Mouse (Mus musculus): ENCODE measurements around the gene Gigyf2. TPM values are rescaled to one million over a fixed set of nuclear protein-coding genes. Genes with fewer than 3 reads are reported as not detected.

The Gigyf2 gene
- polyA plus RNA-seq, 1 experiment, result 19.0 TPM

DNA sequence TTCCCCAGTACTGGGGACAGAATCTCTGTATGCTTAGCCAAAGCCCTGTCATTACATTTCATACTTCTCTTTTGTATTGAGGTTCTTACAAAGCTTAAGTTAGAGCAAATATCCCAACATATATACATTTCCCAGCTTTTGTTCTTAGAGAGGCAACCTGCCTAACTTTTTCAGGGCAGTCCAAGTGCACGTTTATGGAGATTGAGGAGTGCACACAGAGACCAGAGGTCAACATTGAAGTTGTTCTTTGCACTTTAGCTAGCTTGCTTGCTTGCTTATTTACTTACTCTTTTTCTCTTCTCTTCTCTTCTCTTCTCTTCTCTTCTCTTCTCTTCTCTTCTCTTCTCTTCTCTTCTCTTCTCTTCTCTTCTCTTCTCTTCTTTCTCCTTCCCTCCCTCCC is 33.5 kb downstream of the Gigyf2 start:
- no peak overlapping the region for H3K4me3 ChIP-seq
- no peaks in the 10 kb centered on the region for H3K27me3 ChIP-seq (ENCODE audit: control insufficient read depth, insufficient read depth, insufficient read length)
- H3K79me2 ChIP-seq (ENCODE audit: control insufficient read depth, insufficient read depth), result peaks cover 6% of the 10 kb centered on the region
- H3K36me3 ChIP-seq (ENCODE audit: control insufficient read depth, insufficient read depth), result peaks cover 38% of the 10 kb centered on the region
- TF ChIP-seq E2F4 (IDR thresholded peaks at IDR 0.05; ENCODE audit: insufficient read depth) (no peak), POLR2AphosphoS2 (IDR thresholded peaks at IDR 0.05; ENCODE audit: insufficient read length, low read depth) (no peak), MYOG (IDR thresholded peaks at IDR 0.05; ENCODE audit: control insufficient read depth in 1 of 3, insufficient read depth in 1 of 3, insufficient read length in 2 of 3, low read depth in 2 of 3) (no peak), POLR2A (IDR thresholded peaks at IDR 0.05; ENCODE audit: insufficient read length, low read depth) (no peak), REST (IDR thresholded peaks at IDR 0.05; ENCODE audit: insufficient read depth, insufficient read length) (no peak), MAX (IDR thresholded peaks at IDR 0.05; ENCODE audit: low read depth) (no peak), TCF3 (IDR thresholded peaks at IDR 0.05; ENCODE audit: insufficient read length, low read depth) (no peak), CEBPB (IDR thresholded peaks at IDR 0.05; ENCODE audit: insufficient read depth, poor library complexity, severe bottlenecking) (no peak), TCF12 (IDR thresholded peaks at IDR 0.05; ENCODE audit: insufficient read depth, poor library complexity, severe bottlenecking) (no peak), MYOD1 (IDR thresholded peaks at IDR 0.05; ENCODE audit: control insufficient read depth in 1 of 3, insufficient read length in 2 of 3, low read depth in 2 of 3) (no peak), USF1 (IDR thresholded peaks at IDR 0.05; ENCODE audit: low read depth) (no peak), SRF (IDR thresholded peaks at IDR 0.05; ENCODE audit: control insufficient read depth, insufficient read length, low read depth) (no peak)
- H3ac ChIP-seq (ENCODE audit: control insufficient read depth, insufficient read length), result no peak overlapping the region
- no peak overlapping the region for H3K4me2 ChIP-seq (ENCODE audit: low read depth)

DNA sequence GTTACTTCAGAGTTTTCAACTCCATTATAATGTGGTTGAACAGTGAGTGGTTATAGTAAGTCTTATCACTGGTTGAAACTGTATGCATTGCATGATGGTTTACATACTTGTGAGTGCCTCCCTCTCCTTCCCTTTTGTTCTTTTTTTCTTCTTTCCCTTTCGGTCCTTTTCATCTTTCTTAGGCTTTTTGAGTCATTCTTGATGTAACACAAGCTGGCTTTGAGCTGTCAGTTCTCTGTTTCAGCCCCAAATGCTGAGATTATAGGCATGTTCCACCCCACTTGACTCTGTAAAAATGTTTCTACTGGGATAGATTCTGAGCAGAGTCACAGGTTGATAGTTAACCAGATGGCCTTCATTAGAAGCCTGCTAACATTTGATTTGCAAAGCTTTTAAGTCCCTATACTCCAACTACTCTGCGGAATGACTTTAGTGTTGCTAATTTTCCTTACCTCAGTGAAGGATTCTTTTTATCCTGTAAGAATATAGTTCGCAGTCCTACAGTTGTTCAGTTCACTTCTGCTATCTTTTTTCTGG is 51.3 kb downstream of the Gigyf2 start:
- H3K4me3 ChIP-seq, result no peak overlapping the region
- H3K79me2 ChIP-seq (ENCODE audit: control insufficient read depth, insufficient read depth), result no peaks in the 10 kb centered on the region
- no peaks in the 10 kb centered on the region for H3K27me3 ChIP-seq (ENCODE audit: control insufficient read depth, insufficient read depth, insufficient read length)
- H3K4me2 ChIP-seq (ENCODE audit: low read depth), result no peak overlapping the region
- H3K36me3 ChIP-seq (ENCODE audit: control insufficient read depth, insufficient read depth), result peaks cover 42% of the 10 kb centered on the region
- TF ChIP-seq MYOG (IDR thresholded peaks at IDR 0.05; ENCODE audit: control insufficient read depth in 1 of 3, insufficient read depth in 1 of 3, insufficient read length in 2 of 3, low read depth in 2 of 3) (no peak), REST (IDR thresholded peaks at IDR 0.05; ENCODE audit: insufficient read depth, insufficient read length) (no peak), USF1 (IDR thresholded peaks at IDR 0.05; ENCODE audit: low read depth) (no peak), SRF (IDR thresholded peaks at IDR 0.05; ENCODE audit: control insufficient read depth, insufficient read length, low read depth) (no peak), MAX (IDR thresholded peaks at IDR 0.05; ENCODE audit: low read depth) (no peak), POLR2A (IDR thresholded peaks at IDR 0.05; ENCODE audit: insufficient read length, low read depth) (no peak), POLR2AphosphoS2 (IDR thresholded peaks at IDR 0.05; ENCODE audit: insufficient read length, low read depth) (no peak), CEBPB (IDR thresholded peaks at IDR 0.05; ENCODE audit: insufficient read depth, poor library complexity, severe bottlenecking) (no peak), MYOD1 (IDR thresholded peaks at IDR 0.05; ENCODE audit: control insufficient read depth in 1 of 3, insufficient read length in 2 of 3, low read depth in 2 of 3) (no peak), TCF12 (IDR thresholded peaks at IDR 0.05; ENCODE audit: insufficient read depth, poor library complexity, severe bottlenecking) (no peak), TCF3 (IDR thresholded peaks at IDR 0.05; ENCODE audit: insufficient read length, low read depth) (no peak)
- no peak overlapping the region for H3ac ChIP-seq (ENCODE audit: control insufficient read depth, insufficient read length)

DNA sequence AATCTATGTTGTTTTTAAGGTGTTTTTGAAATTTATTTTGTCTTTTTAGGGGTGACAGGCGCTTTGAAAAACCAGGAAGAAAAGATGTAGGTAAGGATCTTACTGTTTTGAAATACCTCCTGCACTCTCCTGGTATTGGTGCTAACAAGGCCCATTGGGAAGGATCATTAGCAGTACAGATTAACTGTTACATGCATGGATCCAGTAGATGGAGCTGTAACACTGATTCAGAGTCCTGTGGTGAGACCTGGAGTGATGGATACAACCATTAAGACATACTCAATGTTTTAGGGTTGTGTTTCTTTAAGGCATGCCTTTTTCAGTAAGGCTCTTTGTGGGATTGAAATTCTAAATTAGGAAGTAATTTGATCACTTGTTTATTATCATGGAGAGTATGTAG is 53.1 kb downstream of the Gigyf2 start:
- Histone ChIP-seq H3K27me3 (ENCODE audit: control insufficient read depth, insufficient read depth, insufficient read length) (no peaks in the 10 kb centered on the region), H3K79me2 (ENCODE audit: control insufficient read depth, insufficient read depth) (no peaks in the 10 kb centered on the region), H3K4me2 (ENCODE audit: low read depth) (no peak overlapping the region), H3ac (ENCODE audit: control insufficient read depth, insufficient read length) (no peak overlapping the region), H3K4me3 (no peak overlapping the region), H3K36me3 (ENCODE audit: control insufficient read depth, insufficient read depth) (peaks cover 37% of the 10 kb centered on the region)
- TF ChIP-seq USF1 (IDR thresholded peaks at IDR 0.05; ENCODE audit: low read depth) (no peak), POLR2AphosphoS2 (IDR thresholded peaks at IDR 0.05; ENCODE audit: insufficient read length, low read depth) (no peak)

DNA sequence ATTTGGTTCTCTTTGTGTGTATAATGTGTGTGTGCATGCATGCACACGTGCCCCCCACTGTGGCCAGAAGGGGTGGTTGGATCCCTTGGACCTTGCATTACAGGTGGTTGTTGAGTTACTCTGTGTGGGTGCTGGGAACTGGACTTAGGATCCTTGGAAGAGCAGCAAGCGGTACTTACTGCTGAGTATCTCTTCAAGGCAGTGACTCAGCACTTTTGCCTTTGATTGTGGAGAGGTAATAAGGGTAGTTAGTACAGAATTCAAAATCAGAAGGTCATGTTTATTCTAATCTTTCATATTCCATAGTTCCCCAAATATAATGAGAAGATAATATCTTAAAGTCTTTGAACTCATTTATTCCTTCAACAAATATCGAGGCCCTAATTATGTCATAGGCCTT is 54.4 kb downstream of the Gigyf2 start:
- Histone ChIP-seq H3K79me2 (ENCODE audit: control insufficient read depth, insufficient read depth) (no peaks in the 10 kb centered on the region), H3K36me3 (ENCODE audit: control insufficient read depth, insufficient read depth) (peaks cover 37% of the 10 kb centered on the region), H3K4me2 (ENCODE audit: low read depth) (no peak overlapping the region), H3ac (ENCODE audit: control insufficient read depth, insufficient read length) (no peak overlapping the region), H3K4me3 (no peak overlapping the region), H3K27me3 (ENCODE audit: control insufficient read depth, insufficient read depth, insufficient read length) (no peaks in the 10 kb centered on the region)
- TF ChIP-seq MYOG (IDR thresholded peaks at IDR 0.05; ENCODE audit: control insufficient read depth in 1 of 3, insufficient read depth in 1 of 3, insufficient read length in 2 of 3, low read depth in 2 of 3), result no peak
- TF ChIP-seq MAX (IDR thresholded peaks at IDR 0.05; ENCODE audit: low read depth), result no peak
- no peak for TF ChIP-seq TCF12 (IDR thresholded peaks at IDR 0.05; ENCODE audit: insufficient read depth, poor library complexity, severe bottlenecking)

DNA sequence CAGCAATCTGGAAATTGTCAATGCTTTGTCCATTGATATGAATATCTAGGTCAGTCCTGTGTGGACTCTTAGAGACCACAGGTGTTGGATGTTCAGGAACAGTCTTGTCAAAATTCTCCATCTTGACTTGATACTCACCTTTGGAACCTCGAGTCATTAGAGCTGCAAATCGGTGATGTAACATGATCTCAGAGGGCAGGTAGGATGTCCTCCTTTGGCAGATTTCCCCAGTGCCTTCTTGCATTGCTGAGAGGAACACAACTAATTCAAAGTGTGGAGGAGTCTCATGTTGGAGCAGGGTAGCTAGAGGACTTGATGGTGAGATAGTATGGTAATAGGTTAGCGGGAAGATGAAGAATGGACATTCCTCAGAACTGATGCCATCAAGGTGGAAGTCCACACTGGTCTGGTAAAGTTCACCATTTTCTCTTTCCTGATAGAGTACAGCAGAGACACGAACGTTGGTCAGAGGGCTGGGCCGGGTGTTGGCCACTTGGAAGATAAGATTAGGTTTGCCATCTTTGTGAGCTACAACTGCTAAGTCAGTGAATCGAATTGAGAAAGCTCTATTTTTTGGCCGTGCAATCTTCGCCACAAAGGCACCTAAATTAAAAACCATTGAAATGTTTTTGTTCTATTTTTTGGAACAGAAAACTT is 59.8 kb downstream of the Gigyf2 start:
- peaks cover 24% of the 10 kb centered on the region for H3K36me3 ChIP-seq (ENCODE audit: control insufficient read depth, insufficient read depth)

More for the DNA sequence above, 59.8 kb downstream of the Gigyf2 start:
- Histone ChIP-seq H3ac (ENCODE audit: control insufficient read depth, insufficient read length) (no peak overlapping the region), H3K4me2 (ENCODE audit: low read depth) (no peak overlapping the region), H3K79me2 (ENCODE audit: control insufficient read depth, insufficient read depth) (no peaks in the 10 kb centered on the region), H3K27me3 (ENCODE audit: control insufficient read depth, insufficient read depth, insufficient read length) (no peaks in the 10 kb centered on the region), H3K4me3 (no peak overlapping the region)
- TF ChIP-seq POLR2A (IDR thresholded peaks at IDR 0.05; ENCODE audit: insufficient read length, low read depth), result no peak
- no peak for TF ChIP-seq SRF (IDR thresholded peaks at IDR 0.05; ENCODE audit: control insufficient read depth, insufficient read length, low read depth)
- TF ChIP-seq TCF3 (IDR thresholded peaks at IDR 0.05; ENCODE audit: insufficient read length, low read depth), result no peak
- no peak for TF ChIP-seq MAX (IDR thresholded peaks at IDR 0.05; ENCODE audit: low read depth)
- TF ChIP-seq MYOD1 (IDR thresholded peaks at IDR 0.05; ENCODE audit: control insufficient read depth in 1 of 3, insufficient read length in 2 of 3, low read depth in 2 of 3), result no peak
- TF ChIP-seq TCF12 (IDR thresholded peaks at IDR 0.05; ENCODE audit: insufficient read depth, poor library complexity, severe bottlenecking), result no peak
- TF ChIP-seq CEBPB (IDR thresholded peaks at IDR 0.05; ENCODE audit: insufficient read depth, poor library complexity, severe bottlenecking), result no peak
- TF ChIP-seq E2F4 (IDR thresholded peaks at IDR 0.05; ENCODE audit: insufficient read depth), result no peak
- no peak for TF ChIP-seq USF1 (IDR thresholded peaks at IDR 0.05; ENCODE audit: low read depth)
- TF ChIP-seq MYOG (IDR thresholded peaks at IDR 0.05; ENCODE audit: control insufficient read depth in 1 of 3, insufficient read depth in 1 of 3, insufficient read length in 2 of 3, low read depth in 2 of 3), result no peak
- TF ChIP-seq POLR2AphosphoS2 (IDR thresholded peaks at IDR 0.05; ENCODE audit: insufficient read length, low read depth), result no peak
- no peak for TF ChIP-seq REST (IDR thresholded peaks at IDR 0.05; ENCODE audit: insufficient read depth, insufficient read length)

Measured in myocyte (in vitro differentiated cells).